Mouse (Mus musculus): ENCODE data around the gene Ip6k2. TPM values are rescaled to one million over a fixed set of nuclear protein-coding genes. Genes with fewer than 3 reads are reported as not detected.

The Ip6k2 gene
- polyA plus RNA-seq, 1 experiment from 2014 or later = 63.9 TPM

DNA sequence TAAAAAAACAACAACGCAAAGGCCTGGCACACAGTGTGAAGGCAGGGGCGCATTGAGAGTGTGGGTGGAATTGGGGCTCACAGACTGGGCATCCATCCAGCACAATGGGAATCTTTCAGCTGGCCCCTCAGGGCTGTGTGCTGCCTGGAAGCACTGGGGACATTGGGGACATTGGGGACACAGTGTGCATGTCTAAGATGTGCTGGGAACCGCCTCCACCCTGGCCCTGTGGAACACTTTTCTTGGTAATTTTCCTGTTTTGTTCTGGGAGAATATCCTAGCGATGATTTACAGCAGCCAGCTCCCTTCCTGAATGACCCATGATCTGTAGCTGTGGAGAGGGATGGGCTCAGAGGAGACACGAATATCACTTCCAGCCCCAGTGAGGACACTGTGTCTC is 29.2 kb upstream of the Ip6k2 start:
- Histone ChIP-seq H3K36me3 (no peaks in the 10 kb centered on the region), H3K9me3 (no peaks in the 10 kb centered on the region), H3K4me3 (no peak overlapping the region), H3K4me1 (peaks cover 5% of the 10 kb centered on the region; the same call in 1 of the 2 replicates), H3K27ac (no peak overlapping the region), H3K27me3 (ENCODE audit: insufficient read depth, poor library complexity, severe bottlenecking) (no peaks in the 10 kb centered on the region)
- no peak for DNase-seq (ENCODE audit: low spot score)
- WGBS = 86% methylated on average over 5 of the region's 5 CpGs

GRCm38 (mm10) chr9:108757406-108757805 is 26.2 kb upstream of the Ip6k2 start:
- H3K9me3 ChIP-seq = no peaks in the 10 kb centered on the region
- WGBS = 55% methylated on average over 6 of the region's 6 CpGs

DNA sequence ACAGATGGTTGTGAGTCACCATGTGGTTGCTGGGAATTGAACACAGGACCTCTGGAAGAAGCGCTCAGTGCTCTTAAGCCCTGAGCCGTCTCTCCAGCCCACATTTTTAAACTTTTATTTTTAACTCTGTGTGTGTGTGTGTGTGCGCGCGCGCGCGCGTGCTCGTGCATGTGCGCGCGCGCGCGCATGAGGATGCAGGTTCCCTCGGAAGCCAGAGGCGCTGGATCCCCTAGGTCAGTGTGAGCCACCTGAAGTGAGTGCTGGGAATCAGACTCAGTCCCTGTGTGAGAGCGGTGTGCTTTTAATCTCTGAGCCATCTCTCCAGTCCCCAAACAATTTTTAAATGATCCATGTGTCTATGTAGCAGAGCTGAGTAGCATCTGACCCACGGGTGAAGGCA is 24.5 kb upstream of the Ip6k2 start:
- DNase-seq (ENCODE audit: low spot score) = no peak
- Histone ChIP-seq H3K4me3 (no peak overlapping the region), H3K27ac (no peak overlapping the region), H3K36me3 (no peaks in the 10 kb centered on the region), H3K27me3 (ENCODE audit: insufficient read depth, poor library complexity, severe bottlenecking) (no peaks in the 10 kb centered on the region), H3K9me3 (no peaks in the 10 kb centered on the region), H3K4me1 (no peaks in the 10 kb centered on the region)
- WGBS = 89% methylated on average over 20 of the region's 20 CpGs

More at GRCm38 (mm10) chr9:108757406-108757805, 26.2 kb upstream of the Ip6k2 start:
- no peak overlapping the region for H3K27ac ChIP-seq
- H3K4me3 ChIP-seq = no peak overlapping the region
- H3K27me3 ChIP-seq (ENCODE audit: insufficient read depth, poor library complexity, severe bottlenecking) = no peaks in the 10 kb centered on the region
- H3K4me1 ChIP-seq = no peaks in the 10 kb centered on the region
- DNase-seq (ENCODE audit: low spot score) = no peak
- no peaks in the 10 kb centered on the region for H3K36me3 ChIP-seq

- Histone ChIP-seq H3K4me3 (no peak overlapping the region), H3K27ac (no peak overlapping the region), H3K4me1 (no peaks in the 10 kb centered on the region), H3K9me3 (no peaks in the 10 kb centered on the region), H3K36me3 (no peaks in the 10 kb centered on the region), H3K27me3 (ENCODE audit: insufficient read depth, poor library complexity, severe bottlenecking) (no peaks in the 10 kb centered on the region)
- WGBS = 52% methylated on average over 2 of the region's 2 CpGs
- DNase-seq (ENCODE audit: low spot score) = no peak
Measured at GRCm38 (mm10) chr9:108759805-108760204, 23.8 kb upstream of the Ip6k2 start.

DNA sequence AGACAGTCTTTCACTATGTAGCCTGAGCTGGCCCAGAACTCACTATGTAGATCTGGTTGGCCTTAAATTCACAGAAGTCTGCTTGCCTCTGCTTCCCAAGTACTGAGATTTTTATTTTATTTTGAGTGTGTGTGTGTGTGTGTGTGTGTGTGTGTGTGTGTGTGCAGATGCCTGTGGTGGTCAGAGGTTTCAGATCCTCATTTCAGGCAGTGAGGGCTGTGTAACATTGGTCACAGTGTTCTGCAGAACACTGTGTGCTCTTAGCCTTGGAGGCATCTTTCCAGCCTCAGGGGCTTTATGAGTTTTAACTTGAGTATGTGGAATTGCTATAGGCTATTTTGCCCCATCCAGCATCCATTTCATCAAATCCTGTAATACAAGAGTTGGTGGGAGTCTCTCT is 22.0 kb upstream of the Ip6k2 start:
- Histone ChIP-seq H3K27ac (no peak overlapping the region), H3K4me3 (no peak overlapping the region), H3K36me3 (no peaks in the 10 kb centered on the region), H3K4me1 (no peaks in the 10 kb centered on the region), H3K9me3 (no peaks in the 10 kb centered on the region), H3K27me3 (ENCODE audit: insufficient read depth, poor library complexity, severe bottlenecking) (no peaks in the 10 kb centered on the region)
- no peak for DNase-seq (ENCODE audit: low spot score)

DNA sequence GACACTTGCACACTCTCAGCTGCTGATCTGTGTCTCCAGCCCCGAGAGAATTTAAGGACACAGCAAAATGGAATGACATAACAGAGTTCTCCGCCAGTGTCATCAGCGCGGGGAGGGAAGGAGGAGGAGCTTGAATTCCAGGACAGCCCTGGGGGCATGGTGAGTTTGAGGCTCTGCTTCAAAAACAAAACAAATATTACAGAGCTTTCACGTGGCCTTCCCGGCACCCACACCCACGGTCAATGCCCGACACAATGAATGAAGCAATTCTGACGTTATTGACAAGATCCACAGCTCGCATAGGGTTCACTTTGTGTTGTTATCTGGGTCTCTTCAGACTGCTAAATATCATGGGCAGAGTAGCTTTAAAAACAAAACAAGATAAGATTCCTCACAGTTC is 18.6 kb upstream of the Ip6k2 start:
- Histone ChIP-seq H3K36me3 (no peaks in the 10 kb centered on the region), H3K27me3 (ENCODE audit: insufficient read depth, poor library complexity, severe bottlenecking) (no peaks in the 10 kb centered on the region), H3K27ac (no peak overlapping the region), H3K9me3 (no peaks in the 10 kb centered on the region), H3K4me3 (no peak overlapping the region), H3K4me1 (no peaks in the 10 kb centered on the region)
- 52% methylated on average over 10 of the region's 10 CpGs for WGBS
- DNase-seq (ENCODE audit: low spot score) = no peak

- DNase-seq (ENCODE audit: low spot score) = no peak
- Histone ChIP-seq H3K4me3 (no peak overlapping the region), H3K27me3 (ENCODE audit: insufficient read depth, poor library complexity, severe bottlenecking) (no peaks in the 10 kb centered on the region), H3K4me1 (0 out of 2 replicates have a peak, but pooled peaks cover 4% of the 10 kb centered on the region), H3K27ac (no peak overlapping the region), H3K36me3 (no peaks in the 10 kb centered on the region), H3K9me3 (no peaks in the 10 kb centered on the region; the same call in 1 of the 2 replicates)
- 79% methylated on average over 4 of the region's 4 CpGs for WGBS
Measured at GRCm38 (mm10) chr9:108776614-108777013, 7.0 kb upstream of the Ip6k2 start.

- Histone ChIP-seq H3K4me1 (peaks cover 9% of the 10 kb centered on the region), H3K27me3 (ENCODE audit: insufficient read depth, poor library complexity, severe bottlenecking) (no peaks in the 10 kb centered on the region), H3K4me3 (no peak overlapping the region), H3K9me3 (no peaks in the 10 kb centered on the region; the same call in 1 of the 2 replicates), H3K27ac (no peak overlapping the region), H3K36me3 (no peaks in the 10 kb centered on the region)
- WGBS = 72% methylated on average over 4 of the region's 4 CpGs
- DNase-seq (ENCODE audit: low spot score) = no peak
Measured at GRCm38 (mm10) chr9:108777276-108777675, 6.3 kb upstream of the Ip6k2 start.

DNA sequence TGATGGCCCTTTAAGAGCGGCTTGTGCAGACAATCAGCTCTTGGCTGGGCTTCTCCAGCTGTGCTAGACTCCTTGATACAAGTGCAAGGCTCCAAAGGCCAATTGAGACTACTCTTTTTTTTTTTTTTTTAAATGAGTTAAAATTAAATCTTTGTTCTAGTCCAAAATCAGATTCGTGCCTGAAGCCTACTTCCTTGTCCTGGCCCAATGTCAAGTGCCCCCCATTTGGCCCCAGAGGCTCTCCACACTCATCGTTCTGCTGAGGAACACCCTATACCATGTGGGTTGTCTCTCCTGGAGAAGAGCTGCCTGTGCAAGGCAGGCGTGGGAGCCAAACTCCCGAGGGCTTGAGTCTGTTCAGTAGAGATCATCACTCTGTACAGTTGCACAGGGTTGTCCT is 2.6 kb upstream of the Ip6k2 start:
- WGBS = 68% methylated on average over 5 of the region's 5 CpGs
- Histone ChIP-seq H3K4me3 (no peak overlapping the region), H3K4me1 (peaks cover 31% of the 10 kb centered on the region), H3K27me3 (ENCODE audit: insufficient read depth, poor library complexity, severe bottlenecking) (no peaks in the 10 kb centered on the region), H3K27ac (no peak overlapping the region), H3K36me3 (no peaks in the 10 kb centered on the region), H3K9me3 (no peaks in the 10 kb centered on the region)
- no peak for DNase-seq (ENCODE audit: low spot score)

- 55% methylated on average over 4 of the region's 4 CpGs for WGBS
- Histone ChIP-seq H3K4me1 (peaks cover 33% of the 10 kb centered on the region), H3K27ac (peak overlapping the region; percentile 56; the same call in 1 of the 2 replicates), H3K36me3 (0 out of 2 replicates have a peak, but pooled peaks cover 4% of the 10 kb centered on the region), H3K27me3 (ENCODE audit: insufficient read depth, poor library complexity, severe bottlenecking) (no peaks in the 10 kb centered on the region), H3K4me3 (no peak overlapping the region), H3K9me3 (no peaks in the 10 kb centered on the region)
- DNase-seq (ENCODE audit: low spot score) = no peak
Measured at GRCm38 (mm10) chr9:108781891-108782290, 1.7 kb upstream of the Ip6k2 start.

DNA sequence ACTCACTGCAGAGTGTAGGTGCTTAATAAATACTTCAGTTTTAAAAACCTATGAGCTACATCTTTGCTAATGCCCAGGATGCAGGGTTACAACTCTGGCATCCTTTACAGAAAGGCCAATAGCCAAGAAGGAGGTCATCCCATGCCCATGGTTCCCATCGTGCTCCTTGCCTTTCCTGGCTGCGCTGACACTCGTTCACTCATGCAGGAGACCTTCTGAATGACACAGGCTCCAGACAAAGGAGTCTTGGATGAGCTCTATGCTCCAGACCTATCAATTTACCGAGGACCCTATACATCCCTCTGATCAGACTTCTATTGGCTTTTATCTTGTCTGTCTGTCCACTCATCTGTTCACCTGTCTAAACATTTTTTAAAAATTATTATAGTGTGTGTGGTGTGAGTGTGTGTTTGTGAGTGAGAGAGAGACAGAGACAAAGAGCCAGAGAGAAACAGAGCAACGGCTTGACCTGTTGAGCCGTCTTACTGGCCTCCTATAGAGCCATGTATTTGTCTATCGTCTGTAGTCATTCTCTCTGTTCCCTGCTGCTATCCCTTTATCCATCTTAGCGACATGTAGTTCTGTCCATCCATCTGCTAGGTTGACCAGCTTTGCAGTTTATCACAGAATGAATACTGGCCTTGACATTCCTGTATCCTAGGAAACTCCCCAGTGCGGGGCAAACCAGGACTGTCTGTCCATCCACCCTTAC is 604 bp upstream of the Ip6k2 start:
- Histone ChIP-seq H3K9me3 (no peaks in the 10 kb centered on the region), H3K36me3 (0 out of 2 replicates have a peak, but pooled peaks cover 13% of the 10 kb centered on the region), H3K27me3 (ENCODE audit: insufficient read depth, poor library complexity, severe bottlenecking) (no peaks in the 10 kb centered on the region), H3K4me1 (peaks cover 41% of the 10 kb centered on the region), H3K4me3 (peak overlapping the region; percentile 96), H3K27ac (peak overlapping the region; percentile 99)
- no peak for DNase-seq (ENCODE audit: low spot score)
- WGBS = 34% methylated on average over 9 of the region's 9 CpGs

DNA sequence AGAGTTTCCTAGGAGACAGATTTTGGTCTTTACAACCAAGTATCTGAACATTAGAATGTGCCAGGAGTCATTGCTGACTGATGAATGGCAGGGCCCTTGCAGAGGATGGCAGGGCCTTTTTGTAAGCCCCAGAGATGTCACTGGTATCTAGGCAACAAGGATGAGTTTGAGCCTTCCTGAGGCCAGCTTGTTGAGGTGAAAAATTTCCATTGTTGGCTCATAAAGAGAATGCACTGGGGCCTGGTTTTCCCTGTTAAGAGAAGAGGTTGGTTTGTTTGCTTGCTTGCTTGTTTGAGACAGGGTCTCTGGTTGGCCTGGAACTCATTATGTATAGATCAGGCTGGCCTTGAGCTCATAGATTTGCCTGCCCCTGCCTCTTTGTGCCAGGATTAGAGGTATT is 1.8 kb downstream of the Ip6k2 start:
- H3K4me3 ChIP-seq = peak overlapping the region; percentile 96
- no peaks in the 10 kb centered on the region for H3K9me3 ChIP-seq
- no peaks in the 10 kb centered on the region for H3K27me3 ChIP-seq (ENCODE audit: insufficient read depth, poor library complexity, severe bottlenecking)
- no peak for DNase-seq (ENCODE audit: low spot score)
- peaks cover 56% of the 10 kb centered on the region for H3K4me1 ChIP-seq
- H3K36me3 ChIP-seq = 0 out of 2 replicates have a peak, but pooled peaks cover 16% of the 10 kb centered on the region
- H3K27ac ChIP-seq = no peak overlapping the region

GRCm38 (mm10) chr9:108786494-108786893 is 2.9 kb downstream of the Ip6k2 start:
- Histone ChIP-seq H3K9me3 (no peaks in the 10 kb centered on the region), H3K4me1 (peaks cover 56% of the 10 kb centered on the region), H3K27me3 (ENCODE audit: insufficient read depth, poor library complexity, severe bottlenecking) (no peaks in the 10 kb centered on the region), H3K4me3 (no peak overlapping the region), H3K36me3 (0 out of 2 replicates have a peak, but pooled peaks cover 16% of the 10 kb centered on the region), H3K27ac (no peak overlapping the region)
- WGBS = 90% methylated on average over 1 of the region's 1 CpGs
- DNase-seq (ENCODE audit: low spot score) = no peak

DNA sequence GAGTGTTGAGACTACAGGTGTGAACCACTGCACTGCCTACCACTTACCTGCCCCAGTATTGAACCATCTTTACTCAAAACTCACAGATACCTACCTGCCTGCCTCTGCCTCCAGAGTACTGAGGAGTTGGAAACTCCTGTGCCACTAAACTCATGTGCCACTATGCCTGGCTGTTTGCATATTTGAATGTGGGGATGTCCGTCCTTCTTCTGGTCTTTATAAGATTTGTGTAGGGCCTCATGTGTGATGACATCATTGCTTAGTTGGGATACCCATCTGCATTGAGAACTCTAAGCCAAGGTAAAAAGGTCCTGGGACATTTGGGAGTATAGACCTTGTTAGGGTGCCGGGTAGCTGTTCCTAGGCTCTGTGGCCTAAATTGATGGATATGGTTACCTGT is 3.5 kb downstream of the Ip6k2 start:
- H3K27ac ChIP-seq = no peak overlapping the region
- peaks cover 58% of the 10 kb centered on the region for H3K4me1 ChIP-seq
- no peak for DNase-seq (ENCODE audit: low spot score)
- 95% methylated on average over 2 of the region's 2 CpGs for WGBS
- no peaks in the 10 kb centered on the region for H3K9me3 ChIP-seq
- no peak overlapping the region for H3K4me3 ChIP-seq
- no peaks in the 10 kb centered on the region for H3K27me3 ChIP-seq (ENCODE audit: insufficient read depth, poor library complexity, severe bottlenecking)
- 0 out of 2 replicates have a peak, but pooled peaks cover 16% of the 10 kb centered on the region for H3K36me3 ChIP-seq

Data from heart, embryonic 10.5 days (tissue).